25 mouse cellular contexts compared by ENCODE assay signal in genomic region chr10:40889146-40889545, GRCm38 (mm10). TPM values are rescaled to one million over a fixed set of nuclear protein-coding genes. Genes with fewer than 3 reads are reported as not detected.
"Had no signal": no experiment of that assay in that cellular context is flagged by ENCODE, and none has a peak within 500 bp of the region (broad histone marks: within the 10 kb centered on the region; RNA-seq: fewer than 3 reads in every experiment).

No protein-coding gene starts in this region.

- ATAC-seq: liver, postnatal 0 days; lung, postnatal 0 days; midbrain, embryonic 13.5 days; midbrain, embryonic 15.5 days had no signal

- H3K36me3 ChIP-seq: liver, embryonic 15.5 days; lung, embryonic 15.5 days; midbrain, embryonic 15.5 days; neural tube, embryonic 12.5 days; stomach, embryonic 15.5 days had no signal

- H3K9me3 ChIP-seq: liver, embryonic 15.5 days; lung, embryonic 15.5 days; megakaryocyte, embryonic 14.5 days; midbrain, embryonic 13.5 days; midbrain, embryonic 15.5 days; neural tube, embryonic 12.5 days; stomach, embryonic 15.5 days had no signal

- DNase-seq: liver, postnatal 0 days; lung, adult 2 months; lung, postnatal 14 days; lung, postnatal 36 days; retina, postnatal 1 day; right cerebral cortex, postnatal 14 days; right cerebral cortex, postnatal 4 days; spleen, adult 18-20 months; thymus, adult 18-20 months; thymus, postnatal 14 days; thymus, postnatal 36 days had no signal

- H3K9ac ChIP-seq: liver, embryonic 15.5 days; liver, postnatal 0 days; lung, embryonic 15.5 days; midbrain, embryonic 13.5 days; midbrain, embryonic 15.5 days; neural tube, embryonic 12.5 days; stomach, embryonic 15.5 days had no signal

- H3K4me1 ChIP-seq: lung, embryonic 15.5 days; neural tube, embryonic 12.5 days; stomach, embryonic 15.5 days had no signal

- H3K27ac ChIP-seq: liver, embryonic 15.5 days; lung, embryonic 15.5 days; macrophage; midbrain, embryonic 13.5 days; midbrain, embryonic 15.5 days; neural tube, embryonic 12.5 days; stomach, embryonic 15.5 days; stomach, postnatal 0 days had no signal

- H3K4me2 ChIP-seq: liver, embryonic 15.5 days; lung, embryonic 15.5 days; midbrain, embryonic 11.5 days; midbrain, embryonic 13.5 days; midbrain, embryonic 15.5 days; neural tube, embryonic 12.5 days; stomach, embryonic 15.5 days had no signal

- H3K27me3 ChIP-seq: lung, embryonic 15.5 days; midbrain, embryonic 13.5 days; midbrain, embryonic 15.5 days; neural tube, embryonic 12.5 days; stomach, embryonic 15.5 days had no signal

- H3K4me3 ChIP-seq: liver, embryonic 15.5 days; lung, embryonic 15.5 days; megakaryocyte, embryonic 14.5 days; midbrain, embryonic 13.5 days; midbrain, embryonic 15.5 days; neural tube, embryonic 12.5 days; stomach, embryonic 15.5 days had no signal

RNA-seq across cellular contexts. Expression of gene Wasf1, which starts 5.9 kb away (rescaled TPM):
- total RNA-seq: megakaryocyte progenitor cell, adult 5-6 weeks; monocyte, adult 5-6 weeks; neutrophil, adult 5-6 weeks had no signal
- polyA plus RNA-seq: macrophage had no signal
